Mouse (Mus musculus): ENCODE results near the gene Tdrkh. TPM values are rescaled to one million over a fixed set of nuclear protein-coding genes. Genes with fewer than 3 reads are reported as not detected.
A peak's percentile ranks its signal among the peaks of the same experiment; 100 is the strongest.

Tdrkh gene
- polyA plus RNA-seq, 1 experiment from 2014 or later = 45.8 TPM

- Histone ChIP-seq H3K4me1 (replicated peaks; ENCODE audit: control insufficient read depth, insufficient read depth, low read length) (no peaks in the 10 kb centered on the region), H3K27me3 (ENCODE audit: control insufficient read depth, insufficient read depth, low read length) (no peaks in the 10 kb centered on the region), H3K27ac (no peak overlapping the region), H3K4me3 (replicated peaks; ENCODE audit: low read length) (no peak overlapping the region), H3K36me3 (replicated peaks; ENCODE audit: control insufficient read depth, insufficient read depth) (0 out of 2 replicates have a peak, but pooled peaks cover 4% of the 10 kb centered on the region), H3K9ac (no peak overlapping the region), H3K4me2 (replicated peaks) (no peak overlapping the region), H3K9me3 (ENCODE audit: control insufficient read depth, low read length) (no peaks in the 10 kb centered on the region)
- WGBS = 82% methylated on average over 9 of the region's 9 CpGs
- no peak for DNase-seq (ENCODE audit: low spot score)
- ATAC-seq (ENCODE audit: low FRiP score) = no peak
Observed at GRCm38 (mm10) chr3:94436420-94436819, 23.3 kb downstream of the Tdrkh start.

DNA sequence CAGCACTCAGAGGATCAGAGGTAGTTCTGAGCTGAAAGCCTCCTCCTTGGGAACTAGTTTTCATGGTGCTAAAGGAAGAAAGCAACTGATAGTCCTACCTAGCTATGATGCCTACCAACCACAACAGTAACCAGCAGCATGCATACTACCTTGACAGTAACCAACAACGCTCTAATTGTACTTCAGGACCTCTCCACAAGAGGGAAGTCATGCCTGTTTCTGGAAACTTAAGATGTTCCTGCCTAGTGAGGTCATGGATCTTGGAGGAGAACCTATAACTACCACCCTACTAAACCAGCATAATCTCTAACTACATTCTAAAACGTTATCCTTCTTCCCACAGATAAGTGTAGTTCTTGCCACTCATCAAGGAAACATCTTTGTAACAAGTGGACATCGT is 28.1 kb downstream of the Tdrkh start:
- H3K9ac ChIP-seq = no peak overlapping the region
- DNase-seq (ENCODE audit: low spot score) (no peak), ATAC-seq (ENCODE audit: low FRiP score) (no peak)
- no peak overlapping the region for H3K4me3 ChIP-seq (replicated peaks; ENCODE audit: low read length)
- no peaks in the 10 kb centered on the region for H3K9me3 ChIP-seq (ENCODE audit: control insufficient read depth, low read length)
- peaks cover 17% of the 10 kb centered on the region for H3K36me3 ChIP-seq (replicated peaks; ENCODE audit: control insufficient read depth, insufficient read depth)
- H3K27me3 ChIP-seq (ENCODE audit: control insufficient read depth, insufficient read depth, low read length) = no peaks in the 10 kb centered on the region
- 41% methylated on average over 3 of the region's 3 CpGs for WGBS
- H3K27ac ChIP-seq = no peak overlapping the region
- no peaks in the 10 kb centered on the region for H3K4me1 ChIP-seq (replicated peaks; ENCODE audit: control insufficient read depth, insufficient read depth, low read length)
- no peak overlapping the region for H3K4me2 ChIP-seq (replicated peaks)

DNA sequence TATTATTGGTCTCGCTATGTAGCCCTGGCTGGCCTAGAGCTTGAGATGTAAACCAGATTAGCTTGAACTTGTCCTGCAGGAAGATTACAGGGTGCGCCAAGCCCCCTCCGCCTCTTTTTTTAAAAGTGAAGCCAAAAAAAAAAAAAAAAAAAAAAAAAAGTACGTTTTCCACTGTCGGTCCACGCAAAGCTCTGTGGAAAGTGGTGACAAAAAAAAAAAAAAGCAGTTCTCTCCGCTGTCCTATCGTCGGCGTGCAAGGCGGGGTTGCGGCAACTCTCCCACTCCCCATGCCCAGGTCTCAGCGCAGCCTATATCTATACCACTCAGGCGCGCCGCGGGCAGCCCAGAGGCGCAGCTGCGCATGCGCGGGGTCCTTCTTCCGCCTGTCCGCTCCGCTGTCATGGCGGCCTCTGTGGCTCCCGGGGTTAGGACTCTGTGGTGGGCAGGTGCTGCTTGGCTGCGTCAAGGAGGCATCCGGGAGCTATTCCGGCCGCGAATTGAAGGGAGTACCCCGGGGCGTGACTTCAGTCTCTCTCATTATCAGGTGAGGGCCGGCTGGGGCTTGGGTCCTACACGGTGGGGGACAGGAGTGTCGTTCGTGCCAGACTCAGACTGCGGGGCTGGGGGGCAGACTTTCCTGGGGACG is 30.0 kb downstream of the Tdrkh start, which contains the start of gene Mrpl9:
Mrpl9 (plus strand) TSS at position 368 of the 646 bp plus-strand sequence.
- DNase-seq (ENCODE audit: low spot score) (peak; percentile 98), ATAC-seq (ENCODE audit: low FRiP score) (peak; percentile 98)
- peak within 1 kb of the TSS; percentile 91 for H3K4me2 ChIP-seq (replicated peaks)
- H3K9me3 ChIP-seq (ENCODE audit: control insufficient read depth, low read length) = no peaks in the 10 kb centered on the region
- H3K4me1 ChIP-seq (replicated peaks; ENCODE audit: control insufficient read depth, insufficient read depth, low read length) = no peaks in the 10 kb centered on the region
- H3K9ac ChIP-seq = peak within 1 kb of the TSS; percentile 95
- H3K27me3 ChIP-seq (ENCODE audit: control insufficient read depth, insufficient read depth, low read length) = no peaks in the 10 kb centered on the region
- whole genome bisulfite sequencing = 1% methylated on average over 39 of the region's 39 CpGs
- H3K4me3 ChIP-seq (replicated peaks; ENCODE audit: low read length) = peak within 1 kb of the TSS; percentile 98
- peak within 1 kb of the TSS; percentile 82 for H3K27ac ChIP-seq
- peaks cover 36% of the 10 kb centered on the region for H3K36me3 ChIP-seq (replicated peaks; ENCODE audit: control insufficient read depth, insufficient read depth)

DNA sequence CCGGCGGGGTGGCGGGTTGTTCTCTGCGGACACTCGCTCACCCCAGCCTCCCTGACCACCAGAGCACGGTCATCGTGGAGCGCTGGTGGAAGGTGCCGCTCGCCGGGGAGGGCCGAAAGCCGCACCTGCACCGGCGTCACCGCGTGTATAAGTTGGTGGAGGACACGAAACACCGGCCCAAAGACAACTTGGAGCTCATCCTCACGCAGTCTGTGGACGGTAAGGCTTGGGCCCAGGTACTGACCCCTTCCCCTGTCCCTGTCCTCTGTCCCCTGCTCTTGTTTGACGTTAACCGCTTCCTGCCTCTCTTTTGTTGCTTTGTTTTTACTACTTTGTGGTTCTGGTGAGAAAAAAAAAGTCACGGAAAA is 30.5 kb downstream of the Tdrkh start, which contains the start of gene Oaz3:
Oaz3 (minus strand) TSS at position 319 of the 368 bp plus-strand sequence.
- H3K4me1 ChIP-seq (replicated peaks; ENCODE audit: control insufficient read depth, insufficient read depth, low read length) = no peaks in the 10 kb centered on the region

GRCm38 (mm10) chr3:94449377-94449776 is 36.3 kb downstream of the Tdrkh start:
- Histone ChIP-seq H3K9me3 (ENCODE audit: control insufficient read depth, low read length) (no peaks in the 10 kb centered on the region), H3K4me1 (replicated peaks; ENCODE audit: control insufficient read depth, insufficient read depth, low read length) (no peaks in the 10 kb centered on the region), H3K36me3 (replicated peaks; ENCODE audit: control insufficient read depth, insufficient read depth) (peaks cover 55% of the 10 kb centered on the region), H3K9ac (no peak overlapping the region), H3K4me2 (replicated peaks) (no peak overlapping the region), H3K27ac (no peak overlapping the region), H3K4me3 (replicated peaks; ENCODE audit: low read length) (no peak overlapping the region), H3K27me3 (ENCODE audit: control insufficient read depth, insufficient read depth, low read length) (no peaks in the 10 kb centered on the region)
- no peak for DNase-seq (ENCODE audit: low spot score)
- ATAC-seq (ENCODE audit: low FRiP score) = no peak
- WGBS = 98% methylated on average over 2 of the region's 2 CpGs

More for the DNA sequence above, 30.5 kb downstream of the Tdrkh start, which contains the start of gene Oaz3:
- ATAC-seq (ENCODE audit: low FRiP score) = no peak; the same call in 1 of the 2 replicates
- peak within 1 kb of the TSS; percentile 91 for H3K4me2 ChIP-seq (replicated peaks)
- no peaks in the 10 kb centered on the region for H3K9me3 ChIP-seq (ENCODE audit: control insufficient read depth, low read length)
- H3K27me3 ChIP-seq (ENCODE audit: control insufficient read depth, insufficient read depth, low read length) = no peaks in the 10 kb centered on the region
- 1% methylated on average over 24 of the region's 24 CpGs for WGBS
- H3K27ac ChIP-seq = peak within 1 kb of the TSS; percentile 82
- no peak for DNase-seq (ENCODE audit: low spot score)
- peak within 1 kb of the TSS; percentile 95 for H3K9ac ChIP-seq
- H3K36me3 ChIP-seq (replicated peaks; ENCODE audit: control insufficient read depth, insufficient read depth) = peaks cover 41% of the 10 kb centered on the region
- H3K4me3 ChIP-seq (replicated peaks; ENCODE audit: low read length) = peak within 1 kb of the TSS; percentile 98

- Histone ChIP-seq H3K27ac (0 out of 2 replicates have a peak overlapping the region, but pooled peaks have one; percentile 53), H3K9me3 (ENCODE audit: control insufficient read depth, low read length) (no peaks in the 10 kb centered on the region), H3K4me2 (replicated peaks) (peak overlapping the region; percentile 42), H3K4me3 (replicated peaks; ENCODE audit: low read length) (peak overlapping the region; percentile 27), H3K36me3 (replicated peaks; ENCODE audit: control insufficient read depth, insufficient read depth) (no peaks in the 10 kb centered on the region), H3K27me3 (ENCODE audit: control insufficient read depth, insufficient read depth, low read length) (no peaks in the 10 kb centered on the region), H3K4me1 (replicated peaks; ENCODE audit: control insufficient read depth, insufficient read depth, low read length) (no peaks in the 10 kb centered on the region), H3K9ac (peak overlapping the region; percentile 20; the same call in 1 of the 2 replicates)
- 1% methylated on average over 12 of the region's 12 CpGs for WGBS
- ATAC-seq (ENCODE audit: low FRiP score) = peak; percentile 90
- peak; percentile 96 for DNase-seq (ENCODE audit: low spot score)
Observed at GRCm38 (mm10) chr3:94456529-94457000, 43.5 kb downstream of the Tdrkh start.

GRCm38 (mm10) chr3:94457055-94457454 is 44.0 kb downstream of the Tdrkh start:
- H3K9ac ChIP-seq = no peak overlapping the region
- no peaks in the 10 kb centered on the region for H3K4me1 ChIP-seq (replicated peaks; ENCODE audit: control insufficient read depth, insufficient read depth, low read length)
- no peaks in the 10 kb centered on the region for H3K9me3 ChIP-seq (ENCODE audit: control insufficient read depth, low read length)
- no peak overlapping the region; the same call in 1 of the 2 replicates for H3K4me3 ChIP-seq (replicated peaks; ENCODE audit: low read length)
- H3K27ac ChIP-seq = 0 out of 2 replicates have a peak overlapping the region, but pooled peaks have one; percentile 53
- no peaks in the 10 kb centered on the region for H3K27me3 ChIP-seq (ENCODE audit: control insufficient read depth, insufficient read depth, low read length)
- WGBS = 77% methylated on average over 3 of the region's 3 CpGs
- no peak for ATAC-seq (ENCODE audit: low FRiP score)
- no peak for DNase-seq (ENCODE audit: low spot score)
- peak overlapping the region; percentile 42; the same call in 1 of the 2 replicates for H3K4me2 ChIP-seq (replicated peaks)
- H3K36me3 ChIP-seq (replicated peaks; ENCODE audit: control insufficient read depth, insufficient read depth) = no peaks in the 10 kb centered on the region

GRCm38 (mm10) chr3:94459834-94460233 is 46.8 kb downstream of the Tdrkh start:
- DNase-seq (ENCODE audit: low spot score) = no peak
- Histone ChIP-seq H3K4me3 (replicated peaks; ENCODE audit: low read length) (no peak overlapping the region), H3K4me2 (replicated peaks) (no peak overlapping the region), H3K4me1 (replicated peaks; ENCODE audit: control insufficient read depth, insufficient read depth, low read length) (peaks cover 14% of the 10 kb centered on the region), H3K27ac (no peak overlapping the region), H3K9ac (no peak overlapping the region), H3K27me3 (ENCODE audit: control insufficient read depth, insufficient read depth, low read length) (no peaks in the 10 kb centered on the region), H3K36me3 (replicated peaks; ENCODE audit: control insufficient read depth, insufficient read depth) (no peaks in the 10 kb centered on the region), H3K9me3 (ENCODE audit: control insufficient read depth, low read length) (no peaks in the 10 kb centered on the region)
- 97% methylated on average over 2 of the region's 2 CpGs for WGBS
- ATAC-seq (ENCODE audit: low FRiP score) = no peak

GRCm38 (mm10) chr3:94463926-94464578 is 51.0 kb downstream of the Tdrkh start:
- ATAC-seq (ENCODE audit: low FRiP score) (peak; percentile 80), DNase-seq (ENCODE audit: low spot score) (peak; percentile 71)
- Histone ChIP-seq H3K9me3 (ENCODE audit: control insufficient read depth, low read length) (no peaks in the 10 kb centered on the region), H3K4me2 (replicated peaks) (no peak overlapping the region), H3K27ac (peak overlapping the region; percentile 92), H3K27me3 (ENCODE audit: control insufficient read depth, insufficient read depth, low read length) (no peaks in the 10 kb centered on the region), H3K36me3 (replicated peaks; ENCODE audit: control insufficient read depth, insufficient read depth) (no peaks in the 10 kb centered on the region), H3K9ac (no peak overlapping the region; the same call in 1 of the 2 replicates), H3K4me1 (replicated peaks; ENCODE audit: control insufficient read depth, insufficient read depth, low read length) (peaks cover 30% of the 10 kb centered on the region), H3K4me3 (replicated peaks; ENCODE audit: low read length) (no peak overlapping the region)
- 18% methylated on average over 11 of the region's 11 CpGs for WGBS

All from hindbrain, embryonic 14.5 days (tissue).